Mouse (Mus musculus) splenic B cell, adult 2 months (primary cell): ENCODE measurements around the gene Gm20075.
"Not testable (repeated sequence)": the region's sequence is repeated elsewhere in the genome, so short reads cannot be mapped to it uniquely, and the experiment has no call there.

ENCODE experiments used
- DNase-seq: peaks from one replicate; pipeline ENCODE4 v3.0.0-alpha.2; 2011; ENCODE audit warnings: low read depth, low spot score
- H3K27me3 ChIP-seq: 2 replicates; pipeline ENCODE4 v1.6.1; 2012; ENCODE audit warnings: mild to moderate bottlenecking, low read length, moderate library complexity, mixed read lengths; ENCODE audit not compliant: control insufficient read depth, poor library complexity, insufficient read depth, severe bottlenecking
- H3K36me3 ChIP-seq: 2 replicates; pipeline ENCODE4 v1.6.1; 2012; ENCODE audit warnings: mild to moderate bottlenecking, low read length, moderate library complexity, mixed read lengths; ENCODE audit not compliant: control insufficient read depth, poor library complexity, insufficient read depth, severe bottlenecking

Gm20075 gene

GRCm38 (mm10) chr13:96081276-96081675, at the start of gene Gm20075:
Gm20075 (minus strand) TSS chr13:96081376.
- not testable (repeated sequence) for H3K27me3 ChIP-seq, DNase-seq, H3K36me3 ChIP-seq

GRCm38 (mm10) chr13:96129081-96129480, 47.9 kb upstream of the Gm20075 start:
- H3K27me3 ChIP-seq = no peaks in the 10 kb centered on the region; the same call in none of the 2 replicates
- H3K36me3 ChIP-seq = no peaks in the 10 kb centered on the region
- DNase-seq = no peak

- Histone ChIP-seq H3K36me3 (no peaks in the 10 kb centered on the region), H3K27me3 (no peaks in the 10 kb centered on the region)
- DNase-seq = no peak
These were observed 45.5 kb upstream of the Gm20075 start for GRCm38 (mm10) chr13:96126669-96127068.

GRCm38 (mm10) chr13:96125011-96125410, 43.8 kb upstream of the Gm20075 start:
- no peaks in the 10 kb centered on the region for H3K36me3 ChIP-seq

GRCm38 (mm10) chr13:96112711-96113110, 31.5 kb upstream of the Gm20075 start:
- no peak for DNase-seq
- no peaks in the 10 kb centered on the region for H3K36me3 ChIP-seq

More at GRCm38 (mm10) chr13:96125011-96125410, 43.8 kb upstream of the Gm20075 start:
- no peaks in the 10 kb centered on the region for H3K27me3 ChIP-seq
- DNase-seq = no peak

GRCm38 (mm10) chr13:96110767-96111166, 29.6 kb upstream of the Gm20075 start:
- DNase-seq = no peak
- Histone ChIP-seq H3K36me3 (no peaks in the 10 kb centered on the region), H3K27me3 (no peaks in the 10 kb centered on the region)

More at GRCm38 (mm10) chr13:96112711-96113110, 31.5 kb upstream of the Gm20075 start:
- no peaks in the 10 kb centered on the region for H3K27me3 ChIP-seq

- no peak for DNase-seq
- no peaks in the 10 kb centered on the region for H3K36me3 ChIP-seq
These were observed 25.2 kb upstream of the Gm20075 start for GRCm38 (mm10) chr13:96106367-96106766.

GRCm38 (mm10) chr13:96090929-96091328, 9.8 kb upstream of the Gm20075 start:
- Histone ChIP-seq H3K27me3 (no peaks in the 10 kb centered on the region), H3K36me3 (no peaks in the 10 kb centered on the region)
- DNase-seq = no peak

More at GRCm38 (mm10) chr13:96106367-96106766, 25.2 kb upstream of the Gm20075 start:
- H3K27me3 ChIP-seq = no peaks in the 10 kb centered on the region

GRCm38 (mm10) chr13:96085581-96086302, 4.6 kb upstream of the Gm20075 start:
- no peaks in the 10 kb centered on the region for H3K36me3 ChIP-seq
- no peaks in the 10 kb centered on the region for H3K27me3 ChIP-seq
- no peak for DNase-seq

- not testable (repeated sequence) for H3K36me3 ChIP-seq, H3K27me3 ChIP-seq, DNase-seq
These were observed 578 bp upstream of the Gm20075 start, which contains the start of gene Gm17190 for GRCm38 (mm10) chr13:96081754-96082153. Gm17190 (plus strand) TSS chr13:96082054.

GRCm38 (mm10) chr13:96073555-96073954, 7.6 kb downstream of the Gm20075 start:
- no peaks in the 10 kb centered on the region for H3K36me3 ChIP-seq
- no peaks in the 10 kb centered on the region for H3K27me3 ChIP-seq
- no peak for DNase-seq

- no peak for DNase-seq
- H3K36me3 ChIP-seq = no peaks in the 10 kb centered on the region
- H3K27me3 ChIP-seq = no peaks in the 10 kb centered on the region; the same call in 1 of the 2 replicates
These were observed 28.4 kb downstream of the Gm20075 start for GRCm38 (mm10) chr13:96052755-96053154.

GRCm38 (mm10) chr13:96045396-96045795, 35.8 kb downstream of the Gm20075 start:
- no peaks in the 10 kb centered on the region; the same call in 1 of the 2 replicates for H3K27me3 ChIP-seq
- no peaks in the 10 kb centered on the region for H3K36me3 ChIP-seq
- DNase-seq = no peak

GRCm38 (mm10) chr13:96040275-96041042, 40.7 kb downstream of the Gm20075 start:
- DNase-seq = no peak
- H3K36me3 ChIP-seq = no peaks in the 10 kb centered on the region
- no peaks in the 10 kb centered on the region for H3K27me3 ChIP-seq

GRCm38 (mm10) chr13:96039536-96039935, 41.6 kb downstream of the Gm20075 start:
- H3K27me3 ChIP-seq = no peaks in the 10 kb centered on the region
- H3K36me3 ChIP-seq = no peaks in the 10 kb centered on the region
- no peak for DNase-seq
